Mouse (Mus musculus) effector memory CD4-positive, alpha-beta T cell, adult 7 months (primary cell): ENCODE results near the gene Nox4. TPM values are rescaled to one million over a fixed set of nuclear protein-coding genes. Genes with fewer than 3 reads are reported as not detected.

Experiments used
- polyA plus RNA-seq: library from polyadenylated mRNA; unstranded; fragments of 100-300 nt; shearing (Covaris generic); gene quantifications from one replicate; pipeline ENCODE4 v1.2.1, GENCODE M21; 2017

Gene Nox4
- polyA plus RNA-seq: 0.33 TPM

GRCm38 (mm10) chr7:87245856-87246579 lies at the start of gene Nox4:
Gene Nox4 (plus strand): TSS chr7:87246096.

Other genes starting within 250 kb of the Nox4 start
- gene Vmn2r79, start 250.0 kb upstream of the Nox4 start, polyA plus RNA-seq: 0.33 TPM
- gene Tyr, start 247.4 kb downstream of the Nox4 start, polyA plus RNA-seq: not detected